Mouse (Mus musculus) frontal cortex, postnatal 10 days (tissue): Measurements from ENCODE around the gene Sobp.

Experiments
- DNase-seq, 2 experiments: peaks; one replicate each; pipeline ENCODE4 v3.0.0; 2022; ENCODE audit warnings: low spot score in 2 of 2, mixed read lengths in 1 of 2

The Sobp gene

GRCm38 (mm10) chr10:43159333-43159732, 15.0 kb downstream of the Sobp start:
- no peak for DNase-seq

- no peak for DNase-seq
Observed at GRCm38 (mm10) chr10:43158917-43159316, 15.4 kb downstream of the Sobp start.

GRCm38 (mm10) chr10:43155046-43155560, 19.2 kb downstream of the Sobp start:
- DNase-seq: peak; percentile 54 to 60

GRCm38 (mm10) chr10:43152643-43153042, 21.7 kb downstream of the Sobp start:
- no peak for DNase-seq

GRCm38 (mm10) chr10:43148456-43148855, 25.9 kb downstream of the Sobp start:
- no peak for DNase-seq

- DNase-seq: no peak
Observed at GRCm38 (mm10) chr10:43143173-43143572, 31.2 kb downstream of the Sobp start.

GRCm38 (mm10) chr10:43134027-43134426, 40.3 kb downstream of the Sobp start:
- DNase-seq: no peak

- DNase-seq: no peak
Observed at GRCm38 (mm10) chr10:43128750-43129149, 45.6 kb downstream of the Sobp start.

GRCm38 (mm10) chr10:43124561-43124960, 49.8 kb downstream of the Sobp start:
- DNase-seq: peak in 1 of 2 experiments; percentile 4

- DNase-seq: no peak
Observed at GRCm38 (mm10) chr10:43124156-43124555, 50.2 kb downstream of the Sobp start.

- no peak for DNase-seq
Observed at GRCm38 (mm10) chr10:43123422-43123821, 50.9 kb downstream of the Sobp start.

GRCm38 (mm10) chr10:43120688-43121450, 53.5 kb downstream of the Sobp start:
- no peak for DNase-seq

GRCm38 (mm10) chr10:43116083-43116927, 58.0 kb downstream of the Sobp start:
- no peak for DNase-seq

- DNase-seq: no peak
Observed at GRCm38 (mm10) chr10:43112296-43112695, 62.0 kb downstream of the Sobp start.

GRCm38 (mm10) chr10:43106616-43107015, 67.7 kb downstream of the Sobp start:
- peak in 1 of 2 experiments; percentile 44 for DNase-seq

GRCm38 (mm10) chr10:43106196-43106595, 68.1 kb downstream of the Sobp start:
- no peak for DNase-seq

GRCm38 (mm10) chr10:43100513-43100912, 73.8 kb downstream of the Sobp start:
- DNase-seq: no peak

GRCm38 (mm10) chr10:43099229-43099628, 75.1 kb downstream of the Sobp start:
- no peak for DNase-seq

GRCm38 (mm10) chr10:43097755-43098154, 76.6 kb downstream of the Sobp start:
- DNase-seq: no peak

GRCm38 (mm10) chr10:43096614-43097013, 77.7 kb downstream of the Sobp start:
- DNase-seq: no peak

GRCm38 (mm10) chr10:43094537-43094936, 79.8 kb downstream of the Sobp start:
- no peak for DNase-seq

- DNase-seq: no peak
Observed at GRCm38 (mm10) chr10:43093440-43093839, 80.9 kb downstream of the Sobp start.

GRCm38 (mm10) chr10:43090040-43090439, 84.3 kb downstream of the Sobp start:
- DNase-seq: no peak
